Mouse (Mus musculus) spleen, adult 2 months (tissue): ENCODE measurements around the gene Gm10972.

ENCODE experiments used
- CTCF ChIP-seq: fragments of 200-500 bp; IDR thresholded peaks from 2 replicates; pipeline ENCODE4 v1.5.1; 2011; ENCODE audit warnings: mild to moderate bottlenecking, inconsistent platforms; ENCODE audit not compliant: insufficient read depth, insufficient read length, insufficient replicate concordance; ENCODE audit errors: extremely low read depth
- POLR2A ChIP-seq: fragments of 200-500 bp; IDR thresholded peaks from 2 replicates; pipeline ENCODE4 v1.6.1; 2011; ENCODE audit warnings: low read depth, low read length, inconsistent platforms

DNA sequence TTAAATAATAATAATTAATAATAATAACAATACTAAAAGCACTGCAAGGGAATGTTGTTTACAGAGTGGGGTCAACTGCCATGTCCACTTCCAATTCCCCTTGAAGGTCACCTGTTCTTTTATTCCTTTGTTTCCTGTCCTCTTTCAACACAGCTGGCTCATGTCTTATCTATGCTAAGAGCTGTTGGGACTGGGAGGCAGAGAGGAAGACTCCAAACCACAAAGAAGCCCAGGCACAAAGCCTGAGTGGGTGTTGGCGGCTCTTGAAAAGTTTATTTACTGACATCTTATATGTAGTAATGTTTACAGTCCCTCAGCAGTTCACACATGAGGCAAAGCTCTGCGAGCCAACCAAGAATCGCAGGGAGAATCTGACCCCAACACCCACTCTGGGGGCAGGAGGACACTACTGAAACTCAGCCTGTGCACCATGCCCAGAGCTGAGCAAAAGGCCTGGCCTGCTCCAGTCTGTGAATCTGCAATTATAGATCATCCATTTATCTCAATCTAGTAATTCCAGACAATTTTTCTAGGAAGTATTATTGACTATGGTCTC, 45.6 kb upstream of the Gm10972 start:
- TF ChIP-seq POLR2A (no peak), CTCF (no peak)
